Mouse (Mus musculus) kidney, adult 18-20 months (tissue): ENCODE results near the gene Rab36.
A peak's percentile ranks its signal among the peaks of the same experiment; 100 is the strongest.
"Not testable (repeated sequence)": the region's sequence is repeated elsewhere in the genome, so short reads cannot be mapped to it uniquely, and the experiment has no call there.

Experiments used
- DNase-seq: peaks from one replicate; pipeline ENCODE4 v3.0.0; 2021

Gene Rab36

DNA sequence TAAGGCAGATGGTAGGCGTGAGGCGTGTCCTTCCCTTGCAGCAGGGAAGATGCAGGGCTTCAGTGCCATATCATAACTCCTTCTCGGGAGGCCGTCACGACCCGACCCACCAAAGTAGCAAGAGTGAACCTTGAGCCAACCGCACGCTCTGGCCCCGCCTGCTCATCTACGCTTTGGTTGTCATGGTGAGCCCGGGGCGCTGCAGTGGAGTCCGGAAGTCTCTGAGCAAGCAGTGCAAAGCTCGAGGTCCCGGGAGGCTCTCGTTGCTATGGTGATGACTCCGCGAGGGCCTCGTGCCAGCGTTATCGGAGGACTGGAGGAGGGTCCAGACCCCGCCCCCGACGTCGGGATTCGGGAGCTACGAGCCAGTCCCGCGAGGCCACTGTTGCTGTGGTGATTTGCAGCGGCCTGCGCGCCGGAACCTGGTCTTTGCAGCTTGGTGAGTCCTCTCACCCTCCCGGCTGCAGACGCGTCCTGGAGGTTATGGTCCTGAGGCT lies at the start of gene Rab36:
Gene Rab36 (plus strand): TSS at position 176 of the 497 bp plus-strand sequence.
- peak; percentile 92 for DNase-seq

DNA sequence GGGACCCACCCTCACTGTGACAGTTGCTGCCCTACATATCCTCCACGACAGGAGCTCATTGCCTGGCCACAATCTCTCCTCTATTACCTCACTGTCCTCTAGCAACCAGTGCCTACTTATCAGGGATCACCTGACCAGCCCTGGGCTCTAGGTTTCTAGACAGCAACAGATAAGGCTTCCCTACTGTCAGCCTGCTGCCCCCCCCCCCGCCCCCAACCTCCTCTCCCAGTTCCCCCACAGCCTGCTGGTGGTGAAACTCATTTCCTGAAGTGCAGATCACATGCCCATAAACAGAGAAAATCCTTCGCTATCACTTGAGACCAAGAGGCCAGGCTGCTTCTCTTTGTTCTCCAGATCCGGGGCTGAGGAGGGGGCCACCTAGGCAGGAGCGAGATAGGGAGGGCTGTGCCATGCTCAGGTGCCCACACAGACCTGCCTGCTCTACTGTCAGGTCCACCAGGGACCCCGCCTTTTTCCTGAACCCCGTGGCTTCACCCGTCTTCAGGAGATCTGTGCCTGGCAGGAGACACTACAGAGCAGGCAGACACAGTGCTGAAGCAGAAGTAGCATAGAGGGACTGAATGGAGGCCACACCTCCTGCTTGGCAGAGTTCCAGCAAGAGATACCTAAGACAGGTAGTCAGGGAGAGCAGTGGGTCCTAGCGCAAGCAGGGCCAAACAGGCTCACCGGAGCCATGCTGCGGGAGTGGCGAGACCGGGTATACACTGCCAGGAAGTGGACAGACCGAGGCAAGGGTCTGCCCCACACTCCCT lies 49.0 kb upstream of the Rab36 start:
- DNase-seq = no peak

DNA sequence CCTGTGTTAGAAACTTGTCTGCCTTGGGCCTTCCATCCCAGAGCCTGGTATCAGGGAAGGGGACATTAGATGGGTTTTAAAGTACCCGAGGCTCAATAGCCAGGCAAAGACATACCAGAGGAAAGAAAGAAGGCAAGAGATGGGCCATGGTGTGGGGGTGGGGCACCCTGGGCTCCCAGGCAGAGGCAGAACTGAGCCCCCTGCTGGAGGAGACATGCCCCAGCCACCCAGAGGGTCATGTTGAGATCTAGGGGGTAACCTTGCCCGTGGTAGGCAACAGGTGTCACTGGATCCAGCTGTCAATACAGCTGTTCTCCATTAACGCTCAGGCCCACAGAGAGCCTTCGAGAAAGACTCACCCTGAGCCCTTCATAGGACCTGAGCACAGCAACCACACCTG lies 47.0 kb upstream of the Rab36 start:
- DNase-seq = no peak

DNA sequence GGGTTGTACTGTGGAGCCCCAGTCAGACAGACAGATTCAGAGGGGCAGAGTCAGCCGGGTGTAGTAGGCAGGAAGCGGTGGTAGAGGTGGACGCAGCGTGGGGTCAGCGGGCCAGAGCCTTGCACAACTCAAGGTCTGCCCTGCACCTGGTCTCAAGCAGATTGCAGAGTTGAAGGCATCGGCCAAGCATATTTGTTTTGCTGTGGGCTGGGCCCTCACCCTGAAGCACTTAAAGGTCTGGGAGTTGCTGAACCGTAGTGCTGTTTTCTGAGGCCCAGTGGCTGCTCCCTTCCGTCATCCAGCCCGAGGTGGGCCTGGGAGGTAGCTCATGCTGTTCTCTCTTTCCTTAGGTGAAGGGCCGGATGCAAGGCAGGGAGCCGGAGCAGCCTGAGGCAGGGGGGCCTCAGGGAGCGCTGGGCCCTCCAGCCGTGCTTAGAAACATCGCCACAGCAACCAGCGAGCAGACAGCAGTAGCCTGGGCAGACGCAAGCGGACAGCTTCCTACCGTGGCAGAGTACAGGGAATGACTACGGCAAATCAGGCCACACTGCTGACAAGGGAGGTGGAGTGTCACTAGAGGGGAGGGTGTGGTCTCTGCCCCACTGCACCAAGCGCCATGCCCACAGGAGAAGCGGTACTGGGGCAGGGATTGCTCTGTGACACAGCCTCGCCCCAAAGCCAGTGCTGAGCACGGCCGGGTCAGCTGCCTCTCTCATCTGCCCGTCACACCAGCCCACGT lies 46.1 kb upstream of the Rab36 start:
- DNase-seq = no peak

DNA sequence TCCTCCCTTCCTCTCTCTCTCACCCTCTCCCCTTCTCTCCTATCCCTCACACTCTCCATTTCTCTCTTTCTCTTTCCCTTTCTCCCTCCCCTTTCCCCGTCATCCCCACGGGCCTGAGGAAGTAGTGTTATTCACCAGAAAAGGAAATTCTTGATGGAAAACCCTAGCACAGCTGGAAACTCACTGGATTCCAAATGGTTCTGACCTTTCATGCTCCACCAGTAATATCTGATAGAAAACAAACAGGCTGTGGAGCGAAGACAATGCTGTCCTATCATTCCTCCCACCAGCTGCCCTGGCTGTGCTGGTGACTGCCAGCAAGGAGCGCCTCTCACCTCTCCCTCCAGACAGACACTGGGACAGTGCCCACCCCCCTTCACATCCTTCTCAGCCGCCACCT lies 42.0 kb upstream of the Rab36 start:
- no peak for DNase-seq

DNA sequence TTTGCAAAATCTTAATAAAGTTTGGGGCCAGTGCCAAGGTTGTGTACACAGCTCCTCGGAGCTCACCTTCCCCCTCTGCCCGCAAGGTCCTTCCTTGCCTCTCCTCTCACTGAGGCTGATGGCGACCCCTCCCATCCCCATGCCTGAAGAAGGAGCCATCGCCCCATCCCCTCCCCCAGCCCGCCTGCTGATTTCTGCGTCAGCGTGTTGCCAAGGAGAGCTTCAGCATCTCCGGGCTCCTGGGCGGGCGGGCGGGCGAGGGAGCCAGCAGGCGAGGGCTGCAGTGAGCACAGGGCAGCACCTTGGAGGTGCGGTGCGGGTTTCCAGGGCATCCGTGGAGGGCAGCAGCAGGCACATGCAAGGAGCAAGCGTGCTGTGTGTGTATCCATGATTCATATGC lies 41.5 kb upstream of the Rab36 start:
- no peak for DNase-seq

DNA sequence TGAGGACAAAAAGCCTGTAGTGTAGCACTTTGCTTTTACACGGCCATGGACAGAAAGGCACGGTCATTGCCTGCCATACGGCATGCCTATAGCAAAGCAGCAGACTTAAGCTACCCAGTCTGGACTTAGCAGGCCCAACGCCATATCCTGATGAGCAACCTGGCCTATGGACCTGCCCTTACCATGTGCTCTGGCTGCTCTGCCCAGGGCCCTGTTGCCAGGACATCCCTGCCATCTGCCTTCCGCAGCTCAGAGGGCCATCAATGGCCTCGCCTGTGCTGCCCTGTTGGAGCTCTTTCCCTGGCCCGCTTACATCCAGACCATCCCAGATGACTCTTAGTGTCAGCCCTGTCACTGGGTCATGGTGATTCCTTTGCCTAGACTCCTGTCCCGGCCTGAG lies 35.5 kb upstream of the Rab36 start:
- no peak for DNase-seq

DNA sequence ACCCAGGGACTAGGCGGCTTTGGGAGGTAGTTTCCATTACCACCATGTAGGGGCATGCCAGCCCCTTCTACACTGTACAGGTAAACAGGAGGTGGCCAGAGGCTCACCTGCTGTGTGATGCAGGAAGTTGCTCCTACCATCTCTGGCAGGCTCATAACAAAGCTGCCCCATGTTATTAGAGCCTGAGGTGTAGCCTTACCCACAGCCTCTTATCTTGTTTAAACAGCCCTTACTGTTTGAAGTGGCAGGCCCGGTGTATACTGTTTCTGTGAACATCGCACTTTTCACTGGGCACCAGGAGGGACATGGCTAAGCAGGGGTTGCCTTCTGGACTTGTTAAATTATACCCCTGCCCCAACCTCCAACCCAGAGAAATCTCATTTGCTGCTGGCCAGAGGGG lies 32.8 kb upstream of the Rab36 start:
- DNase-seq = no peak

DNA sequence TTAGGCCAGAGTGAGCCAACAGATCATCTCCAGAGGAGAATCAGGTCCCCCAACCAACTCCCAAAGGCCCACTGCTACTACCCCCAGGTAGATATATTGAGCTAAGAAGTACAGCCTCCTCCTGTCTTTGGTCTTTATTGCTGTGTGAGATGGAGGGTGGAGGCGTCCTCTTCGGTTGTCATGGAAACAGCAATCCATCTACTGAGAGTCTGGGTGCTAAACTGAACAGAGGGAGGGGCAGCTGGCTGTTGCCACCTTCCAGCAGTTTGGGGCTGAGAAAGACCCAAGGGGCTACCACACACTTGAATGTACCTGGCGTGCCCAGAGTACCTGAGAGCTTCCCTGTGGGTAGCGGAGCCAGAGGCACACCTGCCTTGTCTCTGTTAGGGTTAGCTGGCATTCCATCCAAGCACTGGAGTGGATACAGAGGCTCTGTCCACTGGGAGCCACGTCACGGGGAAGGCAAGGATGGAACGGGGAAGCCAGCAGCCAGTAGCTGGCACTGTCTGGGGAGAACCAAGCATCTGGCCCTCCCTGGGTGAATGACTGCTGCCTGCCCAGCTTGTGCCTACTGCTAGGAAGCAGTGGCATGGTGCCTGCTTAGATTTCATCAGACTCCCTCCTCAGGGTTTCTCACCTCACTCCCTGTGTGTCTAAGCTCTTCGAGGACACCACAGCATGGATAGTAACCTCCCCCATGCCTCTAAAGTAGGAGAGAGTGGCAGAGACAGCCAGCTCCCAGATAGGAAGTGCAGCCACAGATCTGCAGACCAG lies 29.8 kb upstream of the Rab36 start:
- DNase-seq = no peak

DNA sequence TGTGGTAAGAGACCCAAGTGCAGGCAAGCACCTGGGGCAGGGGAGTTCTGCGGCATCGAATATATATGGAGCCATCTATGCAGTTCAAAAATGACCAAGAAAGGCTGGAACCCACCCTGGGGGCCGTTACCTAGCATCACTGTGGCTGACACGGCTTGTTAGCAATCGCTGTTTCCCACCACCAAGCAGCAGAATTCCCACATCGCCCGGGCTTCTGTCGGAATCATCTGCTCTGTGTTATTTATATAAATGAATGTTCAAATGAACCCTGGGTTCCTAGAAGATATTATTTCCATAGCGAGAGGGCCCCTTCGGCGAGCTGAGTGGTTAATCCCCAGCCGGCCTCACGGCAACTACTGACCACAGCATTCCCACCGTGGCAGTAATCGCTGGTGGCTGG lies 26.2 kb upstream of the Rab36 start:
- no peak for DNase-seq

DNA sequence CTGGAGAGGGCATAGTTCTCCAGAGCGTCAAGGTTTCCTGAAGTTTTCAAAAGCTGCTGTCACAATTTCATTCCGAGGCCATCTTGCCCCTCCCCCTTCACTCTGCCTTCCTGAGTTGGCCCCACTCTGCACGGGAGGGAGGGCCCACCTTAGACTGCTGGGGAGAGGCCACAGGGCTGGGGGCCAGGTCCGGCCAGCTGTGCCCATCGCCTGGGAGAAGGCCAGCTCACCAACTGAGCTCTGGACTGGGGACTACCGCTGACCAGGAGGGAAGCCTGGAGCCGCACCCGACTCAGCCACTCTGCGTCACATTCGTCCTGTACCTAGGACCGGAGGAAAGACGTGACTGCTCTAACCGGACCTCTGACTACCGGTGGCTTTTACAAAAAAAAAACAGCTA lies 21.4 kb upstream of the Rab36 start:
- no peak for DNase-seq

DNA sequence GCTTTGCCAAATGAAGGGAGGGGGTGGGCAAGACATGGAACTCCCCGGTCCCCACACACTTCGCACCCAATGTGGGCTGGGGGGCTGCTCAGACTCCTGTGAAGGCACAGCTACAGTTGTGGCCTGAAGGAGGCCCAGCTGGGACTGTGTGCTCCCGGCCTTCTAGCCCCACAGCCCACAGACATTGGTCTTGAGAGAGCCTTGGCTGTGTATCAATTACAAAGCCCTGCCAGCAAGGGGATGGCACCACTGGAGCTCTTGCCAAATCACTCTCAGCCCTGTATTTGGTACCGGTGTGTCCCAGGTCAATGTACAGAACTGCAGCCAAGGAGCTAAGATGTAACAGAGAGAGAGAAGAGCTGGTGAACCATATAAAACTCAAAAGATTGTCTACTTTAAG lies 20.4 kb upstream of the Rab36 start:
- DNase-seq = no peak

DNA sequence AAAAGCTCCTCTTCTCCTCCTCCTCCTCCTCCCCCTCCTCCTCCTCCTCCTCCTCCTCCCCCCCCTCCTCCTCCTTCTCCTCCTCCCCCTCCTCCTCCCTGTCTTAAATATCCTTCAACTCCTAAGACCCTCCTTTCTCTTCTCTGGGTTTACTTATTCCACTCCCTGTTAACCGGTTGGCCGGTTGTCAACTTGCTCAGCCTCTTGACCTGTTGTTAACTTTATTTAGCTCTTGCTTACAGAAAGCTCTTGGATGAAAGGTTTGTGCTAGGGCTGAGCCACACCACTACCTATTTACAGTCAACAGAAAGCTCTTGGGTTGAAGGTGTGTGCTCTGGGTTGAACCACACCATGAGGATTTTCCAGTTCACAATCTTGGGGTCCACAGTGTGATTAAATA lies 16.6 kb upstream of the Rab36 start:
- DNase-seq = no peak

DNA sequence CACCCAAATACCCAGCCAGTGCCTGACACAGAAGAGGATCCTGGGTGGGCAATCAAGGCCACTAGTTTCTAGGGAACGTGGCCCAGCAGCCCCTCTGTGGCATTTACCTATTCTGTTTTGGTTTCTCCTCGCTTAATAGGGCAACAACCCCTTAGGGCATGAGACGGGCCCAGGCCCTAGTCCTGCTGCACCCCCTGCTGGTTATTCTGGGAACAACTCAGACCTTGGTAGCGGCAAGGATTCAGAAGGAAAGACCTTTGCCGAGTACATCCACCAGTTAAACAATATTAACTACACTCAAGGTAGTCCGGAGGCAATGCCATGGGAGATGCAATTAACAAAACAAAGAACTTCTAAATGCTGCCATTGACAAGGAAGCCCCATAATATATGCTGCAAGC lies 15.7 kb upstream of the Rab36 start:
- peak; percentile 80 for DNase-seq

DNA sequence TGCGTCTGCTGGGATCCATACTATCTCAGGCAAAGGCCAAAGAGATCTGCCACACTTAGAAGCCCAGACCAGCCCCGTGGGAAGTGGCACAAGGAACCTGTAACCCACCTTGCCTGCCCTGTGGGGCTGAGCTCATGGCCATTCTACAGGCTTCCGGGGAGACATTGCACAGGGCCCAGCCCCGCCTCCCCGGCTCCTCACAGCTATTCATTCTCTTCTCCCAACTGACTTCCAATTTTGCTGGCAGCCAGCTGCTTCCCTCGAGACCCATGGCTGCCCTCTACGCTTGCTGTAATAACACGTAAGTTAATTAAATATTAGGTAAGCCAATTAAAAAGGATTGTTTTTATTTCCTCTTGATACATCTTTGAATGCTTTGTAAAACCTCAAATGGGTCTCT lies 10.4 kb upstream of the Rab36 start:
- no peak for DNase-seq

DNA sequence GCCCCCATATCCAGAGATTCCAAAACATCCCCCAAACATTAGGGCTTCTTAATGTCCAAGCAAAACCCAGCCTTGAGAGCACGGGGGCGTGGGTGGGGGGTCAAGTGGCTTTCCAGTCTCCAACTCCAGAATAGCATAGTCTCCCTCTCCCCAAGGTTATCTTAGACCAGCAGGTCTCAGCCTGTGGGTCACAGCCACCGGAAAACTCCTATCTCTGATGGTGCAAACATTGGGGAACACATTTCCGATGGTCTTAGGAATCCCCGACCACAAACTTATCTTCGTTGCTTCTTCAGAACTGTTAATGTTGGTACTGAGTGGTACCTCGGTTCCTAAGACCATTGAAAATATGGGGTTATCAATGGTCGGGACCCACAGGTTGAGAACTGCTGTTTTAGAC lies 8.1 kb upstream of the Rab36 start:
- no peak for DNase-seq

DNA sequence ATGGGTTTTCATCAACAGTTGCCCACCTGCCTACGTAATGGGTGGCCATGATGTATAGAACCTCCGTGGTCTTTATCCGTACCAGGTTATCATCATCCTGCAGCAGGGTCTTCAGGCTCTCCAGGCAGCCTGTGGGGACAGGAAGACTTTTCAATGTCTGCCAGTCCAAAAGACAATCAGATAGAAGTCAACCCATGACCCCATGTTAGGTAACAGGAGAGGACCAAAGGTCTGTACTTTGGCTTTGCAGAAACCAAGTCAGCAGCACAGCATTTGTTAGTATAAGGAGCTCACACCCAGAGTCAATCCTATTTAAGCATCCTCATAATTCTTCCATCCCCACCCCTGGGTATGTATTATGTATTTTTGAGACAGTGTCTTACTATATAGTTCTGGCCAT lies 7.2 kb upstream of the Rab36 start:
- no peak for DNase-seq

DNA sequence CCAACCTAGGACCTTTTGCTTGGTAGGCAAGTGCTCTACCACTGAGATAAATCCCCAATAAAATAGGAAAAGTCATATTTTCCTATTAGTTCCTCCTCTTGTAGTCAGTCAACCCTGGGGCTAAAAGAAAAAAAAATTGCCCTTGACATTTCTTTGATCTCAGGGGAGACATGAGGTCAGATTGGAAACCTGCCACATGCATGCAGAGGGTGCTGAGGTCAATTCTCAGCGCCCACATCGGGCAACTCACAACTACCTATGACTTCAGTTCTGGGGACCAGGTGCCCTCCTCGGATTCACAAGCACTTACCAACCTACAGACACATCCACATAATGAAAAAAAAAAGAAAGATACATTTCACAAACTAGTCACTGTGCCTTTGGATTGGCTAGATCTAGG lies 6.6 kb upstream of the Rab36 start:
- DNase-seq = no peak

DNA sequence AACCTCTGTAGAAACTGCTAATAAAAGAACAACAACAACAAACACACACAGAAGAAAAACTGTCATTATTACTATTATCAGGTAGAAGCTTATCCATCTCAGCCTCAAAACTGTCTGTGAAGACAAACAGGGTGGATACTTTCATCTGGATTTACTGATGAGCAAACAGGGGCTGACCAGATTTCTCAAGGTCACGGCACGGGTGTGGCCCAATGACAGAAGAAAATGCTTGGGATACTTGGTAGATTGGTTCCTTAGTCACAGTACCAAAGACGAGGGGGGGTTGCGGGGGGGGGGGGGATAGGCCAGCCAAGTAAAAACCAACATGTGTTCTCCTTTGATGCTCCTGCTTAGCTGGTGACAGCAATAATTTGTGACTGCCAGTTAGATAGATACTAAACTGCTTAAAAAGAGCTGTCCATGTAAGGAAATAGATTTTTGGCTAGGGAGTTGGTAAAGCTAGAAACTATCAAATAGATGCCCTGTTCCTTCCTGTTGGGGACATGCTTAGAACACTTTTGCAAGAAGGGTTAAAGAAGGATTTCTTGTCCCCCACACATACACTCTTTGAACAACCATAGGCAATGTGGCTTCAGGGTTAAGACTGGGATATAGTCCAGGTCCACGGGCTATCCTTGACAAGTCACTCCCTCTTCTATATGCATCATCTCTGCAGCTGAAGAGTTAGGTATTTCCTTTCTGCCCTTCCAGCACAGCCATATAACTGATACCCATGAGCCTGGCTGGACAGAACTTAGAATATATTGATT lies 5.3 kb upstream of the Rab36 start:
- no peak for DNase-seq

DNA sequence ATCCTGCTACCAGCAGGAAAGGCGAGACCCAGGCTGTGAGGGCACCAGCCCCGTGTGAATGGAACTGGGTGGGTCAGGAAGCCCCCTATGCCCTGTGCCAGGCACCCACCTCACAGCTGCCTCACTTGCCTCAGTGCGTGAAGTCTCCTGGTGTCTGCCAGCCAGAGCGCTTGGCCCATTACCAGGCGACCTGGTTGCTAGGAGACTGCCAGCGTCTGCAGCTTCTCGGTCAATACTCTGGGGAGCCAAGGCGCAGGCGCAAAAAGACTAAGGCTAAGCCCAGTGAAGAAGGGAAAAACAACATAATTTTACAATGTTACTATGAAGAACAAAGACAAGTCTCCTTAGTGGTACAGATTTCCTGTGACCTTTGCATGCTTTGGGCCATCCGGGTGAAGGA lies 4.5 kb upstream of the Rab36 start, which contains the start of gene Rsph14:
Gene Rsph14 (minus strand): TSS at position 192 of the 400 bp plus-strand sequence.
- DNase-seq = peak; percentile 86

DNA sequence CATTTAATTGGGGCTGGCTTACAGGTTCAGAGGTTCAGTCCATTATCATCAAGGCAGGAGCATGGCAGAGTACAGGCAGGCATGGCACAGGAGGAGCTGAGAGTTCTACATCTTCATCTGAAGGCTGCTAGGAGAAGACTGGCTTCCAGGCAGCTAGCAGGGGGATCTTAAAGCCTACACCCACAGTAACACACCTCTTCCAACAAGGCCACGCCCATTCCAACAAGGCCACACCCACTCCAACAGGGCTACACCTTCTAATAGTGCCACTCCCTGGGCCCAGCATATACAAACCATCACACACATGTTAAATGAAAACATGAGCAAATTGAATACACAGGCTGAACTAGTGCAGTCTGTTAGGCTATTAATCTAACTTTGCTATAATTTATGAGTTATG lies 5.2 kb downstream of the Rab36 start:
- not testable (repeated sequence) for DNase-seq

DNA sequence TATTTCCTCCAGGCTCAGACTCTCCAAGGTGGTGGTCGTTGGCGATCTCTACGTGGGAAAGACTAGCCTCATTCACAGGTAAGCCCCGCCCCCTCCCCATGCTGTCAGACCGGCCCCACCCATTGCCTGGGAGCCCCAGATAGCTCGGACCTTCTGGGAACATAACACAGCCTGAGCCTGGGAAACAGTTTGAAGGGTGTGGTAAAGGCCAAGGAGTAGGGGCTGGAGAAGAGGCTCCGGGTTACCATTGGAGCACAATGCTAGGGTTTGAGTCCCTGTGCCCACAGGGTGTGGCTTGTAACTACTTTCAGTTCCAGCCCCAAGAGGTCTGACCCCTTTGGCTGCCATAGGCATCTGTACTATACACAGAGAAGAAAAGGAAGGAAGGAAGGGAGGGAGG lies 7.6 kb downstream of the Rab36 start:
- no peak for DNase-seq

DNA sequence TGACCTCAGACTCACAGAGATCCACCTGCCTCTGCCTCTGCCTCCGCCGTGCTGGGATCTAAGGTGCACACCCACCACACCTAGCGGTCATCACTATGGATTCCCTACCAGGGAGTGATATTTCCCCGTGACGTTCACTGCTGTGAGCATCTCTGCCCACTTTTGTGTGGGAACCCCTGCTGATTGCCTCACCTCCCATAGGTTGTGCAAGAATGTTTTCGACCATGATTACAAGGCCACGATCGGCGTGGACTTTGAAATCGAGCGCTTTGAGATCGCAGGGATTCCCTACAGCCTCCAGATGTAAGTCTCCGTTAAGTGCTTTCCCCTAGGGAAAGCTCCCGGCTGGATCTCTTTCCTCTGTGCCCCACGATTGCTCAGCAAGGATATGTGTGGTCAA lies 9.0 kb downstream of the Rab36 start:
- DNase-seq = no peak
